Mouse (Mus musculus) adrenal gland, postnatal 14 days (tissue): Measurements from ENCODE around the gene Klhl22. TPM values are rescaled to one million over a fixed set of nuclear protein-coding genes. Genes with fewer than 3 reads are reported as not detected.
"Not testable (repeated sequence)": the region's sequence is repeated elsewhere in the genome, so short reads cannot be mapped to it uniquely, and the experiment has no call there.

ENCODE experiments used
- DNase-seq: peaks from one replicate; pipeline ENCODE4 v3.0.0; 2021; ENCODE audit warnings: mixed read lengths
- long read RNA-seq, 2 experiments: library from polyadenylated mRNA; stranded (forward); transcript quantifications; one replicate each; pipeline ENCODE4 v2.0.0; 2021
- total RNA-seq: library from RNA; stranded (reverse); gene quantifications from 2 replicates; pipeline ENCODE4 v1.2.3, GENCODE M21; 2021

Gene Klhl22
- total RNA-seq = 40.3 and 43.1 TPM in 2 replicates
- long read RNA-seq, experiment 1, transcript Klhl22-207 (7 exons, 2,544 nt) = major isoform, 16 of 88 reads
- long read RNA-seq, experiment 1, partial matches to known transcripts = 34 of 88 reads
- long read RNA-seq, experiment 1, other reads (novel, unspliced or antisense) = 37 of 88 reads
- long read RNA-seq, experiment 2, partial matches to known transcripts = 5 of 67 reads
- long read RNA-seq, experiment 2, other reads (novel, unspliced or antisense) = 59 of 67 reads

DNA sequence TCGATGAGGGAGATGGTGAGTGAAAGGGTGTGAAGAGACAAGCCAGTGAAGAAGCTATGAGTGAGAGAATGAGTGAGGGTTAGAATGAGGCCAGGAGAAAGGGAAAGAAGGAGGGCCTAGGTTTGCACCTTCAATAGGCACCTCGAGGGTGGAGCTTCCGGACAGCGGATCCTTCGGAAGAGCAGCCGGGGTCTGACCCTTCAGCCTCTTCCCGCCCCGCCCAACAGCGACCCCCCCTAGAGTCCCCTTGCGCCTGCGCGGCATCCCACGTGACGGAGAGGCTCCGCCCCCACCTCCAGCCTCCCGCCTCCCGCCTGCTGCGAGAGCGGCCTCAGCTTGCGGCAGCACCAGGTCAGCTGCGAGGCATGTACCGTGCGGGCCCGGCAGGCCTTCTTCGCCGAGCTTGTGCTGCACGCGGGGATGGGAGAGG lies at the start of gene Klhl22:
Gene Klhl22 (plus strand): TSS at position 275 of the 430 bp plus-strand sequence.
- peak; percentile 95 for DNase-seq

DNA sequence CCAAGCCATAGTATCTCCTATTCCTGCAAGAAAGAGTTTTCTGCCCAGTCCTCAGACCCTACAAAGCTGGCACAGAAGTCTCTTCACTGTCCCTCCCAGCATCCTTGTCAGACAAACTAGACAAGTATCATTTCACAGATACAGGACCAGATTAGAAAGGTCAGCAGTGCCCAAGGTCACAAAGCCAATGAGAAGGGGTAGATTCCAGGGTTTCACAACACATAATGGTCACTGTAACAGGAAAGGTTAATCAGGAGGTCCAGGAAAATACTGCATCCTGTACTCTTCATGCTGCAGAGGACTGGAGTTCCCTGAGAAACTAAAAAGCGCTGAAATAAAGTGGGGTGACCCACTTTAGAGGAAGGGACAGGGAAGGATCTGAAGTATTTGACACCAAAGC lies 41.6 kb upstream of the Klhl22 start:
- DNase-seq = no peak

DNA sequence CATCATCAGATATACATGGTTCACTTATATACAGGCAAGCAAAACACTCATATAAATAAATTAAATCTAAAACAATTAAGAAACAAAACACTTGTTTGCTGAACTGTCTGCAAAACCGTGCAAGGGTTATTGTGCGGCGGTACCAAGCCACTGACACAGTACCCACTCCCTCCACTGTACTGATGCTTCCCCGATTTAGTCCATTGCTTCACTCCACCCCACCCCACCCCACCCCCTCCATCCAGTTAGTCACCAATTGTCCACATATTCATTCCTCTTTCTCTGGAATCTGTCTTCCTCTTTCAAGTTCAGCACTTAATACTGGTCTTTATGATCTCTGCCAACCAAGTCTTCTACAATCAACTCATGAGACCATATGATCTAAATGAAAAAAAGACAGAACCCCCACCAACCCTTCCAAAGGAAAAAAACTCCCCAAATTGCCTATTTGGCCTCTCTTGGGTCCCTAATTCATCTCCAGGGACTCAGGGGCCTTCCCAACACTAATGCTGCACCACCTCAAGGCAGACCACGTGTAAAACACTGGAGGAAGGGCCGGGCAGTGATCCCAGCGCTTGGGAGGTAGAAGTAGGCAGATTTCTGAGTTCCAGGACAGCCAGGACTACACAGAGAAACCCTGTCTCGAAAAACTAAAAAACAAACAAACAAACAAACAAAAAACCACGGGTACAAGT lies 38.2 kb upstream of the Klhl22 start:
- no peak for DNase-seq

DNA sequence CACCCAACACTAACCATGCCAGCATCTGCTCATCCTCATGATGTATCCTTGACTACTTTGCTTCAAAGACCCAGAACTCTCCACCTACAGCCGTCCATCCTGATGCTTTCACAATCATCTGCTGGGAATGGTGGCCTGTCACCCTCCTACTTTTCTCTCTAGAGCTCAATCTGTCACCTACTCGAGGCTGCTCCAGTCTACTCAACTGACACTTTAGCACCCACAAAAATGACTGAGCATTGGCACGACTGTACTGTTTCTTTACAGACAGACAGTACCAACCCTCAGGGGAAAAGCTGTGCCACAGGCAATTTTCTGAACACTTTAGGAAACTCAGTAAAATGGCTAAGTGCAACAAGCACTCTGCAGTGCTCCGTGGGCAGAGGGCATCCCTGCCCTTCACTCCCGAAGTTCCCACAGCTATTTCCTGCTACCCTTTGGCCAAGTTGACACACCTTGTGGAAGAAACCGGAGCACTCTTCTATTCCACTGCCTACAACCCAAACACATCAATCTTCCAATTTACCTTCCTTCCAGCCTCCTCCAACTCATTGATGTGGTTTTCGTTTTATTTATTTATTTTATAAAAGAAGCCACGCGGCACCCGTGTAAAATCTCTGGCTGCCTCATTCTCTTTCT lies 37.5 kb upstream of the Klhl22 start:
- peak; percentile 14 for DNase-seq

DNA sequence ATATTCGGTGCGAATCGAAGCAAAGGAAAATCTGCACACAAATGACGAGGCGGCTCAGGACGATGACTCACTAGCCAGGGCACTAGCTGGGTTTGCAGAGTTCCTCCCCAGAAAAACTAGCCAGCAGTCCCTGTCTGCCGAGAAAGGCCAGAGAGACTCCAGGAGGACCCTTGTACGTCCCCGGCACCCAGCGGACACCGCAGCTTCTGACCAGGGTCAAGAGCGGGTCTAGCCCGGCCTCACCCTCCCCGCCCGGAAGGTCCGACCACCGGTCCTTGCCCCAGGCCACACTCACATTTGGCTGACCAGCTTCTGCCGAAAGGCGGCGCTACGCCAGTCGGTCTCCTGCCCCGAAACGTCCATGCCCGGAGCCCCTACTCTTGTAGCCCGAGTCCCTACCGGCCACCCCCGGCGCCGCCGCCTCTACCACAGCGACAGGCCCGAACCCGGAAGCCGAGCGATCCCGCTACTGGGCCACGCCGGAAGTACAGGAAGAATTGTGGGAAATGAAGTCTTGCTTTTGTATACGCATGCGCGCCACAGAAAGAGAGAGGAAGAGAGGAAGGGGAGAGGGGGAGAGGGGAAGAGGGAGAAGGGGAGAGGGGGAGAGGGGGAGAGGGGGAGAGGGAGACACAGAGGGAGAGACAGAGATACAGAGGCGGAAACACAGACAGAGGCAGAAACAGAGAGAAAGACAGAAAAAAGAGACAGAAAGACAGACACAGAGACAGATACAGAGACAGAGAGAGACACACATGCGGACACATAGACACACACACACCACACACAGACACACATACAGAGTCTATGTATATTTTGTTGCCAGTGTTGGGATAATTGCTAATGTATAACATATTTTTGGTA lies 36.7 kb upstream of the Klhl22 start:
- DNase-seq = peak; percentile 95

DNA sequence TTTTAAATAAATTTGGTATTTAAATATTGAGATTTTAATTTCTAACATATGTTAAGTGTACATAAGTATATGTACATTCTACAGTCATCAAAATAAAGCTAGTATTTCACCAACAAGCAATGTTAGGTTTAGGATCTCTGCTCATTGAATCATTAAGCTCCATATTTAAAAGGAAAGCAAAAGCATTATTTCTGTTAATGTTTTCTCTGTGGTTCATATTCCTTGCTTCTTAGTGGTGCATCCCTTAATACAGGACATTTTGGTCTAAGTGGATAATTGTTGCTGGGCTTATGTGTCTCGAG lies 36.1 kb upstream of the Klhl22 start:
- DNase-seq = no peak

DNA sequence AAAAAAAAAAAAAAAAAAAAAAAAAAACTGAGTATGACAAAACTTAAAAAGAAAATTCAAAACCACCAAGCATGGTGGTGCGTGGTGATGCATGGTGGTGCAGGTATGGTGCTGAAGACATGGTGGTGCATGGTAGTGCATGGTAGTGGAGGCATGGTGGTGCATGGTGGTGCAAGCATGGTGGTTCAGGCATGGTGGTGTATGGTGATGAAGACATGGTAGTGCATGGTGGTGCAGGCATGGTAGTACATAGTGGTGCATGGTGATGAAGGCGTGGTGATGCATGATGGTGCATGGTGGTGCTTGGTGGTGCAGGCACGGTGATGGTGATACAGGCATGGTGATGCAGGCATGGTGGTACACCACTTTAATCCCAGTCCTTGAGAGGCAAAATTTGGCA lies 35.0 kb upstream of the Klhl22 start:
- DNase-seq = no peak

DNA sequence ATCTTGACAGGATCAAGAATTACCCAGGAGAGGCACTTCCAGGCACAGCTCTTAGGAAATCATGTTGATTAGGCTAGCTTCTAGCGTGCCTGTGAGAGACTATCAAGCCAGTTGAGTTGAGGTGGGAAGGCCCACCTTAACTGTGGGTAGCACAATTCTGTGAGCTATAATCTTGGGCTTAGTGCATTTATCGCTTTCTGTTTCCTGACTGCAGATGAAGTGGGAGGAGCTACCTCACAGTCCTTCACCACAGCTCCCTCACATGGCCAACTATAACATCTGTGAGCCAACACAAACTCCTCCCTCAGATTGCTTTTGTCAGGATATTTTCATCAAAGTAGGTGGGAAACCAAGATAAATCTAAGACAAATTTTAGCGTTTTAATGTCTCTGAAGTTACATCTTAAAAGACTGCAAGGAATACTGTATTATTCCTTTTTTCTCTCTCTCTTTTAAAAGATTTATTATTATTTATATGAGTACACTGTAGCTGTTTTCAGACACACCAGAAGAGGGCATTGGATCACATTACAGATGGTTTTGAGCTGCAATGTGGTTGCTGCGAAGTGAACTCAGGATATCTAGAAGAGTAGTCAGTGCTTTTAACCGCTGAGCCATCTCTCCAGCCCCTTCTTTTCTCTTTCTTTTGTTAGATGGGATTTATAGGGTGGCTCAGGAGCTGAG lies 32.1 kb upstream of the Klhl22 start:
- DNase-seq = peak; percentile 61

DNA sequence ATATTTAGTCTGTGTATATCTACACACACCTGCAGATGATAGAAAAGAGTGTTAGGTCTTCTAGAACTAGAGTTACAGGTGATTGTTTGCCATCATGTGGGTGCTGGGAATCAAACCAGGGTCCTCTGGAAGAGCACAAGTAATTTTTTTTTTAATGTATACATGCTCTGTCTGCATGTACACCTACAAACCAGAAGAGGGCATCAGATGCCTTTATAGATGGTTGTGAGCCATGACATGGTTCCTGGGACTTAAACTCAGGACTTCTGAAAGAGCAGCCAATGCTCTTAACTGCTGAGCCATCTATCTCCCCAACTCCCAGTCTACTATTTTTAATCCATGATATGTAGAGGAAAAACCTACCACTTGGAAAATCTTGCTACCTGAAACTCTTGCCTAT lies 29.4 kb upstream of the Klhl22 start:
- DNase-seq = no peak

DNA sequence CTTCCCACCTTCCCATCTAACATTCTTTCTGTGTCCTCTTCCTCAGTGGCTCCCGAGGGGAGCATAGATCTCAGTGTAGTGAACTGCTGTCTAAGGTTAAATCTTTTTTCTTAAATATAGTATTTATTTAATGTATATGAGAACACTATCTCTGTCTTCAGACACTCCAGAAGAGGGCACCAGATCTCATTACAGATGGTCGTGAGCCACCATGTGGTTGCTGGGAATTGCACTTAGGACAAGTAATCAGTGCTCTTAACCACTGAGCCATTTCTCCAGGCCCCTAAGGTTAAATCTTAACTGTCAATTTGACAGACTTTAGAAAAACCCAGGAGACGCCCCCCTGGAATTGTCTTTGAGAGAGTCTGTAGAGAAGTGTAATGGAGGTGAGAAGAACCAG lies 27.4 kb upstream of the Klhl22 start:
- no peak for DNase-seq

DNA sequence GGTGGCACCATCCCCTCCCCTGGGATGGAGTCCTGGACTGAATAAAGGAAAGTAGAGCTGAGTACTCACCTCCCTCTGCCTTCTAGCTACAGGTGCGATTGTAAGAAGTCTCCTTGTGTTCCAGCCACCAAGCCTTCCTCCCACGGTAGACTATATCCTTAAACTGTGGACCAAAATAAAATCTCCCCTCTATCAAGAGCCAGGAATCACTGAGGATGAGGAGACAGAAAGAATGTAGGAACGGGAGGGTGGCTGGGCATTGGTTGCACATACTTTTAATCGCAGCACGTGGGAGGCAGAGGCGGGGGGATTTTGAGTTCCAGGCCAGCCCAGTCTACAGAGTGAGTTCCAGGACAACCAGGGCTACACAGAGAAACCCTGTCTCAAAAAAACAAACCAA lies 27.0 kb upstream of the Klhl22 start:
- no peak for DNase-seq

DNA sequence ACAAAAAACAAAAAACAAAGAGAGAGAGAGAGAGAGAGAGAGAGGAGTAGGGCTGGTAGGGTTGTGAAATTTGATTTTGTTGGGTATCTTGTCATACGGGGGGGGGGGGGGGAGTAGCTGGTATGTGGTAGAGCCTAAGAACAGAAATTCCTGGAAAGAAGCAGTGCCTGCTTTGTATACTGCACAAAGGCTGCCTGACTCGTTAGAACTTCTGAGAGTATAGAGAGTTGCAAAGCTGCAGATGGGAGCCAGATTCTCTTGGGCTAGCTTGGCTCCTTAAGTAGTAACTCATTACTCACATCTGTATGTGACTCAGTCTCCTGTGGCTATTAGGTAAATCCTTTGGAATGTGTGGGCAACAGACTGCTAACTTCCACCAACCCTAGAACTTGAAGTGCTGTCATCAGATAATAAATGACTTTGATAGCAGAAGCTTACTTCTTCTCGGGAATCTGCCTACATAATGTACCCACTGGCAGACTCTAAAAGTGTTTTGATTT lies 26.5 kb upstream of the Klhl22 start, which contains the start of gene Med15:
Gene Med15 (minus strand): TSS at position 51 of the 500 bp plus-strand sequence.
- DNase-seq = no peak

DNA sequence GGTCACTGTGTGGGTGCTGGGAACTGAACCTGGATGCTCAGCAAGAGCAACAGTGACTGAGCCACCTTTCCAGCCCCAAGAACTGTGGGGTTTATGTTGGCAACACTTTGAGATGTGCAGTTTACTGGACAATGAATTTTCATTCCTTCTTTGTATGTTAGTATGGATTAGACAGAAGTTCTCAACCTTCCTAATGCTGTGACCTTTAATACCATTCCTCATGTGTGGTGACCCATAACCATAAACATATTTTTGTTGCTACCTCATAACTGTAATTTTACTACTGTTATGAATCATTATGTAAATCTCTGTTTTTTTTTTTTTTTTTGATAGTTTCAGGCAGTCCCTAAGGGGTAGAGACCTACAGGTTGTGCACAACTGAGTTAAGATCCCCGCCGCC lies 25.8 kb upstream of the Klhl22 start:
- DNase-seq = no peak

DNA sequence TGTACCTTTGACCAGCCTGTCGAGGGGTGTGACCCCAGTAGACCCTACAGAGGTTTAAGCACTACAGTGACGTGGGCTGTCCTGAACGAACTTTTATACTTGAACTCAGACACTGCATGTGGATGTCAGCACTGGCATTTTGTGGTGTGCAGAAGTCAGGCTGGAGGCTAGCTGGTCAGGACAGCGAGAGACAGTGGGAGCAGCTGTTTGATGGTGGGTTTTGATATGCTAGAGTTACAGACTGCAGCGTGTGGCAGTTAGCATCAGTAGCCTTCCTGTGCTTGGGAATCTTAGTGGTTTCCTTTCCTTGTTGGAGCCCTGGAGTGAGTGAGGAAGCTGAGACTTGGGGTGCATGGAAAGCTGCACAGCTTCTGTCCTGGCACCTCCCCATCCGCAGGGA lies 24.5 kb upstream of the Klhl22 start:
- not testable (repeated sequence) for DNase-seq

DNA sequence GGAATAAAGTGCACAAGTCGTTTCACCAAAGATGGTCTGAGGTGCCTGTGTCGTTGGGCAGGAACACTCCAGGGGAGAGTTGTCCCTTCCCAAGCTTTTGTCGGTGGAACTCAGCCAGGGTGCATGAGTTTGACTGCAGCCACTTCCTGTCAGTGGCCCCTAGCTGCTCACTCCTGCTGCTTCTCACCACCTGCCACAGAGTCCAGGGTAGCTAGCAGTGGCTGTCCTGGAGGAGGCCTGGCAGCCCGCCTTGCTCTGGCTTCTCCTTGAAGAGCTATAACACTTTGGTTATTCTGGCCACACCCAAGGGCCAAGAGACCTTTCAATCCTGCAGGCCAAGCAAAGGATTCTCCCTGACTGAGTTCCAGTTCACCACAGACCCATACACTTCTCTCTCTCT lies 23.3 kb upstream of the Klhl22 start:
- DNase-seq = no peak

DNA sequence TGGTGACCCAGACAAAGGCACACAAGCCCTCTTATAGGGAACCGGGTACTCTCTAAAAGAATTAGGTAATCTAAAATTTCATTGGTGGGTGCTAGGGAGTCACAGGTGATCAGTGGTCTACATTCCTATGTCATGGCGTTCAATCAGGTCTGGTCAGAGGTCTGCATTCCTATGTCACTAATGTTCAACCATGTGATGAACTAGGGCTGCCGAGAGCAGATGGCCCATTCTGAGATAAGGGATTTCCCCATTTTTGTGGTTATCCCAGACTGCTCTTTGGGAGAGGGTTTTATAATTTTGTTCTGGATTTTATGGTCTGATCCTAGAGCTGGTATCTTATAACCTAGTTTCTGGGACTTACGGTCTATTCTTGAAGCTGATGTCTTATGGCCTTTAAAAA lies 19.3 kb upstream of the Klhl22 start:
- DNase-seq = no peak

DNA sequence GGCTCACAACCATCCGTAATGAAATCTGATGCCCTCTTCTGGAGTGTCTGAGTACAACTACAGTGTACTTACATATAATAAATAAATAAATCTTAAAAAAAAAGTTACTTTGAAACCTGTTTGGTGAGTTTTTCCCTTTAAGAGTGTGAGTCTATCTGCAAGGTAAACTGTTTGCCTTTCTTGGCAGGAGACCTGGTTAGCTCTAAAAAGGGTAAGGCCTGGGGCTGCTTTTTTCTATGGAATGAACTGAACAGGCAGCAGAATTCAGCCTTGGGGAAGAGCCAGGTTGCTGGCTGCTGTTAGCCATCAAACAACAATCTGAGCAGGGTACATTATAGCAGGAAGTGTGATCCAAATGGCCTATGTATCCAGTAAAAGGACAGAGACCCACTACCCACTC lies 16.6 kb upstream of the Klhl22 start:
- no peak for DNase-seq

DNA sequence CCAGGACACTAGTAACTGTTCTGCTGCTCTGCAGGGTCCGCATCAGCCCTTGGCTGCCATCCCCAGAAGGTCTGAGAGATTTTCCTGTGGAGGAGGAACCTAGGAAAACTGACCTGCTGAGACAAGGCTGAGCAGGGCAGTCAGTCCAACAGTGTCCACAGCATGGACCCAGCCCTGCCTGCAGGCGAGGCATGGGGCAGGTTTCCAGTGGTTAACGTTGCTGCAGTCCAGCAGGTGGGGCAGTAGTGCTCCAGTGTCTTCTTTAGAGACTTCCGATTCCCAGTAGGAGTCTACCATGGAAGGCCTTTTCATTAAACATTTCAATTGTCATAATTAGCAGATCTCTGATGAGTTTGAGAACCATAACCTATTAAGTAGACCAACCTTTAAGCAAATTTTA lies 16.1 kb upstream of the Klhl22 start:
- peak; percentile 22 for DNase-seq

DNA sequence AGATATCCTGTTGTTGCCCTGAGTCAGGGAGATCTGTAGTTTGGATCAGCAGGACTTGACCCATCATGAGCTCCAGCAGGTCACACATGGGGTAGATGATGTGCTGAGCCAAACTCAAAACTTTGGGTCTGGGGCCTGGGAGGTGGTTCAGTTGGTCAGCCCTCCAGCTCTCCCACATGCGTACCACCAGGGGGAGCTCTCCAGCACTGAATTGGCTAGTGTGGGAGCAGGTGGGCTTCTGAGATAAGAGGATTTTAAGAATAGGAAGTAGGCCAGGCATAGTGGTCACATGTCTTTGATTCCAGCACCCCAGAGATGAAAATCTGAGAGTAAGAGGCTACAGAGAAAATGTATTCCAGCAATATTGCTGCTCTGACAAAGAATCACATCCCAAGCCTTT lies 14.9 kb upstream of the Klhl22 start:
- DNase-seq = peak; percentile 43

DNA sequence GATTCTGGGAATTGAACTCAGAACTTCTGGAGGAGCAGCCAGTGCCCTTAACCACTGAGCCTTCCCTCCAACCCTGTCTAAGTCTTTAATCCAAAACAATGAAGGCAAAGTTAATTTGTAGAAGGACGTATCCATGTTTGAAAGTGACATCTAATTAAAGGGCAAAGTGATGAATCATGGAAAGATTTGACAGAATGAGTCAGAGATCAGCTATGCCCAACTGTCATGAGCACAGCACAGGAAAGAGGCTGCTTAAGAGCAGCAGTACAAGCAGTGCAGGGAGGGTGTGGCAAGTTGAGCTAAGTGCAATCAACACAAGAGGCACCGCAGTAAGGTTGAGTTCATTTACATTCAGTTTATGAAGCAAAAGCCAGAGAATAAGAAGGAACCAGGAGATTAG lies 14.4 kb upstream of the Klhl22 start:
- DNase-seq = no peak

DNA sequence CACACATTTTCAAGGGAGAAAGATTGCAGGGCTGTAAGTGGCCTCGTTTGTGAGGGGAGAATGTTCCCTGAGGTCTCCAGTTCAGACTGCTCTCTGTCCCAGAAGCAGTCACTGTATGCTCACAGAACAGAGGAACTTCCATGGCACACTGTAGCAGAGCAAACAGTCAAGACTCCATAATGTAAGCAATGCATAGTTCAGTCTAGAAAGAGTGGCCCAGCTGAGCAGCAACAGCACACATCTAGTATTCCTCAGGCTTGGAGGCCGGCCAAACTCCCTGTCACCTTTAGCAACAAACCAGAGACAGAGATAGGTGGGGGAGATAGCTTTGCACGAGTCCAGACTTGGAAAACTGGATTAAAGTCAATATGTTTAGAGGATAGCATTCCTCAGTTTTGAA lies 6.4 kb upstream of the Klhl22 start:
- peak; percentile 24 for DNase-seq

DNA sequence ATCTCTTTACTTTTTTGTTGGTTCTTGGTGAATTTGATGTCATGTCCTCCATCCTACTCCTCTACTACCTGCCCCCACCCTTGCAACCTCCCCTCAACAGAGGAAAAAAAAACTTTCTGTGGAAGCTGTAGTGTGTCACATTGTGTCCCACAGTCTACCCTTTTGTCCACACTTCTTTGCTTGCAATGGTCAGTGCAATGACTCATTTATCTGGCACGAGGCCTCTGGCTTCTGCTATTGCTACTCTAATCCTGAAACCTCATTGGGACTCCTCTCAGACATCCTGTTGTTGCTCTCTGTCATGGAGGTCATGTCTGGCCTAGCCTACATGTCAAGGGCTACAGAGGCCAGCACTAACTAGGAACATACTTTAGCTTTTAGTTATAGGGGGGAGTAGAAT lies 5.7 kb upstream of the Klhl22 start:
- peak; percentile 11 for DNase-seq
